Mouse (Mus musculus): ENCODE measurements around the gene Hist1h4j.
A peak's percentile ranks its signal among the peaks of the same experiment; 100 is the strongest.

Hist1h4j gene

GRCm38 (mm10) chr13:21779767-21780731 lies 45.2 kb downstream of the Hist1h4j start, which contains the start of gene Hist1h1b:
Hist1h1b (minus strand) TSS chr13:21780625.
- peak; percentile 36 to 57 for DNase-seq (ENCODE audit: low spot score in 2 of 2)

GRCm38 (mm10) chr13:21781021-21781555 lies 46.2 kb downstream of the Hist1h4j start:
- no peak for DNase-seq (ENCODE audit: low spot score in 2 of 2)

DNA sequence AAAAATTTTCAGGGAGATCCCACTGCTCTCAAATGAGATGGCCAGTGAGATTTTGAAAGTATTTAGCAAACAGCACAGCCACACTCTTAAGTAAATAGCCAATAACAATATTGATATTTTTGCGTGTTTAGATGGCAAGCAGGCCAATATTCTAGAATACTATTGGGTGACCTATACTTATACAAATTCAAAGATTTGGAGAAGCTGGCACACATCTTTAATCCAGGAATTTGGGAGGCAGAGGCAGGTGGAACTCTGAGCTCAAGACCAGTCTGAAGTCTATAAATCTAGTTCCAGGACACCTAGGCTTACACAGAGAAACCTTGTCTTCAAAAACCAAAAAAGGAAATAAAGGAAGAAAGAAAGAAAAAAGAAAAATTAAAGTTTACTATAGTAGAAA lies 46.8 kb downstream of the Hist1h4j start:
- no peak for DNase-seq (ENCODE audit: low spot score in 2 of 2)

DNA sequence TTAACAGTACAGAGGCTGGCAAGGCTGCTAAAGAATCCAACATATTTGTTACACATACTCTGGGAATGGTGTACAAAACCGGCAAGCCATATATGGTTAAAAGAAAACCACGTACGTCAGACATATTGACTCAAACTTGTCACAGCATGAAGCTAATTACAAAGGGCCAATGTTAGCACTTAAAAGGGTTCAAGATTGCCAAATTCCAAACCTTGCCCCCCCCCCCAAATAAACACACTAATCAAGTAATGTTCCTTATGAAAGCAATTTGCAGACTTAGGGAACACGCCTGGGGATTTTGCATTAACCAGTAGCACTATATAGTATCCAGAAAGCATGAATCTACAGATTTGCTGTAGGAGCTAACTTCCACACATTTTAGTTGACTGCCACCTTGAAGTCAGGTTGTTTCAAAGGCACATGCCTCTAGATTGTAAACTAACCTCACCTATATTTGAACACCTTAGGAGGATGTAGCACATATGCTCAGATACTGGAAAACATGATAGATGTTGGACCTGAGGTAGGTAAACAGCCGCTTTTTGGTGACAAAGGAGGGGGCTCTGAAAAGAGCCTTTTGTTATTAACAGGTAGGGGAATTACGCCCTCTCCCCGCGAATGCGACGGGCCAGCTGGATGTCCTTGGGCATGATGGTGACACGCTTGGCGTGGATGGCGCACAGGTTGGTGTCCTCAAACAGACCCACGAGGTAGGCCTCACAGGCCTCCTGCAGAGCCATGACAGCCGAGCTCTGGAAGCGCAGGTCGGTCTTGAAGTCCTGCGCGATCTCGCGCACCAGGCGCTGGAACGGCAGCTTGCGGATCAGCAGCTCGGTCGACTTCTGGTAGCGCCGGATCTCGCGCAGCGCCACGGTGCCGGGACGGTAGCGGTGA lies 47.7 kb downstream of the Hist1h4j start:
- DNase-seq (ENCODE audit: low spot score in 2 of 2): peak; percentile 9 to 11

- peak; percentile 55 to 66 for DNase-seq (ENCODE audit: low spot score in 2 of 2)
Observed at GRCm38 (mm10) chr13:21783255-21783617, 48.4 kb downstream of the Hist1h4j start, which contains the start of gene Hist1h3i. Hist1h3i (minus strand) TSS chr13:21783370.

- DNase-seq (ENCODE audit: low spot score in 2 of 2): peak; percentile 3
Observed at GRCm38 (mm10) chr13:21783734-21784161, 48.9 kb downstream of the Hist1h4j start.

DNA sequence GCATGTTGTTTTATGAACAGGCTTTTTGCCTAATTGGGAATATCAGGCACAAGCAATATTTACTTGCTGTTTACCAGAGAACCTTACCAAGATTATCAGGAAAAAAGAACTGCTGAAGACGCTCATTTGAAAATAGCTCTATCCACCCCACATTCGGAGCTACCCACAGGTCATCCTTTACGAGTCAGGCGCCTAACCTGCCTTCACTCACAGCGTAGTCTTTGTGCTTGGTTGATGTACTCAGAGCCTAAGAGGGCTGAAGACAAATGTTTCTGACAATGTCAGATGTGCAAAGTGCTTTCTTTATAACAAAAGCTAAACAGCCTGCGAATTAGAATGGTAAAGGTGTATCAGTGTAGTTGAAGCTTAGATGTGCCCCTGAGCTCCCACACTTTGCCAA lies 49.4 kb downstream of the Hist1h4j start:
- DNase-seq (ENCODE audit: low spot score in 2 of 2): no peak

All from right cerebral cortex, postnatal 36 days (tissue).